Mouse (Mus musculus) intestine, postnatal 0 days (tissue): ENCODE results near the gene Ankle1. TPM values are rescaled to one million over a fixed set of nuclear protein-coding genes. Genes with fewer than 3 reads are reported as not detected.

Source experiments
- ATAC-seq: fragments of 200-750 bp; cut with Nextera tagmentation; 2 replicates; pipeline ENCODE4 v1.8.0; 2017; ENCODE audit warnings: mild to moderate bottlenecking, moderate TSS enrichment, moderate library complexity
- H3K27ac ChIP-seq: fragments of 300-500 bp; sonication (generic); 2 replicates; pipeline ENCODE4 v1.5.1; 2014; ENCODE audit warnings: mild to moderate bottlenecking, low read depth, low read length, moderate library complexity
- H3K27me3 ChIP-seq: fragments of 300-500 bp; sonication (generic); replicated peaks from 2 replicates; pipeline ENCODE4 v1.6.1; 2014; ENCODE audit warnings: low read length, mixed read lengths; ENCODE audit not compliant: control insufficient read depth, insufficient read depth
- H3K36me3 ChIP-seq: fragments of 300-500 bp; sonication (generic); 2 replicates; pipeline ENCODE4 v1.6.1; 2014; ENCODE audit warnings: mild to moderate bottlenecking, moderate library complexity; ENCODE audit not compliant: control insufficient read depth, insufficient read depth
- H3K4me1 ChIP-seq: fragments of 300-500 bp; sonication (generic); replicated peaks from 2 replicates; pipeline ENCODE4 v1.6.1; 2014; ENCODE audit warnings: antibody characterized with exemption, low read length, mixed read lengths; ENCODE audit not compliant: control insufficient read depth, insufficient read depth
- H3K4me2 ChIP-seq: fragments of 300-500 bp; sonication (generic); replicated peaks from 2 replicates; pipeline ENCODE4 v1.6.1; 2014; ENCODE audit warnings: low read depth, mild to moderate bottlenecking, moderate library complexity
- H3K4me3 ChIP-seq: fragments of 300-500 bp; sonication (generic); 2 replicates; pipeline ENCODE4 v1.5.1; 2014; ENCODE audit warnings: low read depth, low read length
- H3K9ac ChIP-seq: fragments of 300-500 bp; sonication (generic); 2 replicates; pipeline ENCODE4 v1.6.1; 2014; ENCODE audit warnings: mild to moderate bottlenecking, low read depth, low read length
- H3K9me3 ChIP-seq: fragments of 300-500 bp; sonication (generic); 2 replicates; pipeline ENCODE4 v1.6.1; 2016; ENCODE audit warnings: mixed run types; ENCODE audit not compliant: control insufficient read depth
- CTCF ChIP-seq: sonication (generic); IDR thresholded peaks from 2 replicates; pipeline ENCODE4 v1.5.1; 2016; ENCODE audit warnings: low read depth, mild to moderate bottlenecking, control low read depth, antibody characterized with exemption, moderate library complexity
- WGBS: fragments of 180-500 bp; shearing (Covaris S2); extraction: QIAGEN DNeasy Blood & Tissue Kit; methylation state at CpG from one replicate; pipeline ENCODE4 v1.1.7; 2014; 5-methylcytosine and 5-hydroxymethylcytosine counted together
- polyA plus RNA-seq: library from polyadenylated mRNA; unstranded; fragments of >200 nt; fragmentation: Nextera tagmentation; extraction: Ambion mirVana; gene quantifications from 2 replicates; pipeline ENCODE4 v1.2.1, GENCODE M21; 2015

Gene Ankle1
- polyA plus RNA-seq, result 2.8 and 4.4 TPM in 2 replicates

GRCm38 (mm10) chr8:71405401-71406098, at the start of gene Ankle1:
TSS of gene Ankle1 (plus strand) at chr8:71406010.
- WGBS, result 14% methylated on average over 33 of the region's 33 CpGs
- Histone ChIP-seq H3K4me1 (0 out of 2 replicates have a peak, but pooled peaks cover 4% of the 10 kb centered on the region), H3K36me3 (peaks cover 12% of the 10 kb centered on the region; the same call in 1 of the 2 replicates), H3K9me3 (no peaks in the 10 kb centered on the region), H3K9ac (peak within 1 kb of the TSS; percentile 58), H3K4me2 (peak within 1 kb of the TSS; percentile 98), H3K4me3 (peak within 1 kb of the TSS; percentile 59), H3K27me3 (no peaks in the 10 kb centered on the region), H3K27ac (no peak within 1 kb of the TSS; the same call in 1 of the 2 replicates)
- TF ChIP-seq CTCF, result peak; percentile 84
- ATAC-seq, result peak; percentile 80

- 78% methylated on average over 3 of the region's 3 CpGs for WGBS
- no peaks in the 10 kb centered on the region for H3K27me3 ChIP-seq
- H3K27ac ChIP-seq, result no peak overlapping the region
- TF ChIP-seq CTCF, result peak; percentile 27
- no peak overlapping the region for H3K9ac ChIP-seq
- no peak overlapping the region for H3K4me3 ChIP-seq
- H3K4me2 ChIP-seq, result no peak overlapping the region
- ATAC-seq, result no peak
- no peaks in the 10 kb centered on the region for H3K9me3 ChIP-seq
- peaks cover 74% of the 10 kb centered on the region for H3K36me3 ChIP-seq
- no peaks in the 10 kb centered on the region for H3K4me1 ChIP-seq
Observed at GRCm38 (mm10) chr8:71358026-71358425, 47.8 kb upstream of the Ankle1 start.

GRCm38 (mm10) chr8:71366771-71367528, 38.9 kb upstream of the Ankle1 start, which contains the start of gene Use1:
TSS of gene Use1 (plus strand) at chr8:71366848.
- under 1% methylated on average over 56 of the region's 56 CpGs for WGBS
- ATAC-seq, result peak; percentile 63

GRCm38 (mm10) chr8:71367529-71368176, 38.2 kb upstream of the Ankle1 start:
- Histone ChIP-seq H3K4me2 (peak overlapping the region; percentile 92), H3K36me3 (peaks cover 15% of the 10 kb centered on the region; the same call in 1 of the 2 replicates), H3K9me3 (no peaks in the 10 kb centered on the region), H3K4me1 (no peaks in the 10 kb centered on the region), H3K9ac (peak overlapping the region; percentile 41), H3K27ac (peak overlapping the region; percentile 77), H3K4me3 (peak overlapping the region; percentile 53), H3K27me3 (no peaks in the 10 kb centered on the region)
- ATAC-seq, result no peak
- no peak for TF ChIP-seq CTCF
- WGBS, result 38% methylated on average over 17 of the region's 17 CpGs

More at GRCm38 (mm10) chr8:71366771-71367528, 38.9 kb upstream of the Ankle1 start, which contains the start of gene Use1:
- Histone ChIP-seq H3K36me3 (peaks cover 11% of the 10 kb centered on the region; the same call in 1 of the 2 replicates), H3K9me3 (no peaks in the 10 kb centered on the region), H3K4me2 (peak within 1 kb of the TSS; percentile 92), H3K27ac (peak within 1 kb of the TSS; percentile 77), H3K4me1 (no peaks in the 10 kb centered on the region), H3K4me3 (peak within 1 kb of the TSS; percentile 53), H3K27me3 (no peaks in the 10 kb centered on the region), H3K9ac (peak within 1 kb of the TSS; percentile 41)
- TF ChIP-seq CTCF, result 0 out of 2 replicates have a peak, but pooled peaks have one; percentile 1

- peaks cover 21% of the 10 kb centered on the region; the same call in 1 of the 2 replicates for H3K36me3 ChIP-seq
- H3K9me3 ChIP-seq, result no peaks in the 10 kb centered on the region
- H3K4me1 ChIP-seq, result no peaks in the 10 kb centered on the region
- H3K4me3 ChIP-seq, result no peak overlapping the region
- ATAC-seq, result no peak
- no peak overlapping the region for H3K9ac ChIP-seq
- no peak overlapping the region for H3K4me2 ChIP-seq
- TF ChIP-seq CTCF, result no peak
- no peaks in the 10 kb centered on the region for H3K27me3 ChIP-seq
- no peak overlapping the region for H3K27ac ChIP-seq
Observed at GRCm38 (mm10) chr8:71368366-71368765, 37.4 kb upstream of the Ankle1 start.
